Mouse (Mus musculus) hindlimb bud, embryonic 11.5 days (tissue): ENCODE data around the gene Rapgef4.

Experiments used
- DNase-seq: peaks from one replicate; pipeline ENCODE4 v3.0.0-alpha.2; 2012; ENCODE audit warnings: low read depth, low spot score; ENCODE audit errors: extremely low spot score

The Rapgef4 gene

DNA sequence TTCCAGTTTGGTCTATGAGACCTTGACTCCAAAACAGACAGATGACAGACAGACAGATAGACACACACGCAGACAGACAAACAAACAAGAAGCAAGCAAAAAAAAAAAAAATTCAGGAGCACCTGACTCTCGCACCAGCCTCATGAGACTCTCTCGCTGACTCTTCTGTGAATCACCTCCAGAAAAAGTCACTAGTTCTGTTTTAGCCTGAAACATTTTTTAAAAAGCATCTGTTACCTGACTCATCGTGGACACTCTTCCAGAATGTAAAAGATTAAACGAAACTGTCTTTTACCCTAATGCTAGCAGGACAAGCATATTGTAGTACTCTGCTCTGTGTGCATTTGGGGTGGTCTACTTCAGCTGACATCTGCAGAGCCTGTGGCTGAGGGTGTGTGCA, 44.6 kb downstream of the Rapgef4 start:
- DNase-seq, result no peak

DNA sequence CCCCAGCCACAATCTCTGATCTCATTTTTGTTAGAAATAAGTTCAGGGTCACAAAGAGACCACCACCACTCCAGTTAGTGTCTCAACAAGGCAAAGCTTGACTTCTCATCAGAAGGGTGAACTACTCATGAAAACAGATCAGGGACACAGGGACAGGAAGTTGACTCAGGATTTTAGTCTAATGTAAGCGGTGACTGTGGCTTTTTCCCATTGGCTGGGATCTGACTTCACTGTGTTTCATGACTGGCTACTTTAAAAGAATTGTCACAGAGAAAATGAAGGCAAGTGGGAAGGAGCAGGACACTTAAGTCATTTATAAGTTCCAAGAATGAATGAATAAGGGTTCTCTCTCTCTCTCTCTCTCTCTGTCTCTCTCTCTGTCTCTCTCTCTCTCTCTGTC, 45.5 kb downstream of the Rapgef4 start:
- no peak for DNase-seq

DNA sequence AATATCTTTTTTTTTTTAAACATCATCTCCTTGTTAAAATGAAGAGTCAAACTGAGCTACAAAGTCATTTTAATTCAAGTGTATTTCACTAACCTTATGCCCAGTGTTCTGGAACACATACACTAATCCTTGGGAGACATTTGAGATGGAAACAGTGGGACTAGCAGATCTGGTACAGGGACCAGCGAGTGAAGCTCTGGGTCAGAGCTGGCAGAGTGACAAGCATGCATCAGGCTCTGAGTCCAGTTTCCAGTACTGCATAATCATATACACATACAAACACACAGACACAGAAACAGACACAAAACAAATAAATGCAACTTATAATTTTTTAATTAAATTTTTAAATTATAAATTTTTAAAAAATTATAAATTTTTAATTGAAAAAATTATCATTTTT, 48.0 kb downstream of the Rapgef4 start:
- DNase-seq, result no peak

DNA sequence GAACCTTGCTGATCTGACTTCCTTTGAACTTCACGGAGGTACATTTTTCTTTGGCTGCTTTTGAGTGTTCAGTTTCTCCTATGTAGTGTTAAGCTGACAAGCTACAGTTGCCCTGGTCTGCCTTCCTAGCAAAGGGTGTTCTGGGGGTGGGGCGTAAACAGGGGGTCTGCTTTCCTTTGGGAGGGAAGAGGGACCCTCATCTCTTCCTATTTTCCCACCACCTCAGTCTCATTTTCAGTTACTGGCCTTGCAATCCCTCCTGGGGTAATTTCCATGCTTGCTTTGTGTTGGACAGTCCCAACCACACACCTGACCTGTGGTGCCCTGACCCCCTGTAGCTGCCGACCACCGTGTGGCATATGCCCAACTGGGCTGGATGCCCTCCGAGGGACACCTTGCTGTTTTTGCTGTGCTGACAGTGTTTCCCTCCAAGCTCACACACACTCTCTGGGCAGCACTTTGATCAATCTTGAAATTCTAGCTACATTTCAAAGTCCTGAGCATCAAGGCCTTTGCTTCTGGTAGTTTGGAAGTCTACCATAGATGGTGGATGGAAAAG, 48.6 kb downstream of the Rapgef4 start:
- no peak for DNase-seq

DNA sequence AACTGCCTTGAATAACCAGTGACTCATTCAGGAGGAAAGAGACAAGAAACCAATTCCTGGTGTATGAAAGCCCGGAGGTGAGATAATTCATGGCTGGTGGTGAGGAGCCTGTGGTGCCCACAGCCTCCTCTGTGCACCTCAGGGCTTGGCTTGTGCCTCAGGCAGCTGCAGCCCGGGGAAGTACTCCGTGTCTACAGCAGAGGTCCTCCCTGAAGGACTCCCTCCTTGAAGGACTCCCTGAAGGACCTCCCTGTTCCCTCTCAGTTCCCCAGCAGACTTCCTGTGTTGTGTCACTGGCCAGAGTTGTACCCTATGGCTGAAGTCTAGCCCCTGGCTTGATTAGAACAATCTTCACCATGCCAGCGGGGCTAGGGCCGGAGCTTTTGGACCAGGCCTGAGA, 50.7 kb downstream of the Rapgef4 start:
- no peak for DNase-seq

DNA sequence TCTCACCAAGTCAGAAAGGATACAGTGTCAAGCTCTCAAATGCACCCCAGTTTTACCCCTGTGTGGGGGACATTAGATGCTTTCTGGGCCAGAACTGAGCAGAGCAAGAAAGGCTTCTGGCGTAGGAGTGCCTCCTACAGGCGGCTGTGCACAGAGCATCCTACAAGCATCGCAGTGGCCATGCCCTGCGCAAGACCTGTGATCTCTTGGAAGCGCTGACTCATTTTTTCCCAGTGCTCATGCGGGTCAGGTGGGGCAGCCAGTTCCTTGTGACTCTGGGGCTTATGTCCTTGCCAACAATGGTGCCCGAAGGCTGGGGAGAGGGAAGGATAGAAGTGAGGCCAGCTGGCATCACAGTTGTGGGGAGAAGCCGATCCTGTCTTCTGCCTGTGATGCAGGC, 54.6 kb downstream of the Rapgef4 start:
- no peak for DNase-seq

DNA sequence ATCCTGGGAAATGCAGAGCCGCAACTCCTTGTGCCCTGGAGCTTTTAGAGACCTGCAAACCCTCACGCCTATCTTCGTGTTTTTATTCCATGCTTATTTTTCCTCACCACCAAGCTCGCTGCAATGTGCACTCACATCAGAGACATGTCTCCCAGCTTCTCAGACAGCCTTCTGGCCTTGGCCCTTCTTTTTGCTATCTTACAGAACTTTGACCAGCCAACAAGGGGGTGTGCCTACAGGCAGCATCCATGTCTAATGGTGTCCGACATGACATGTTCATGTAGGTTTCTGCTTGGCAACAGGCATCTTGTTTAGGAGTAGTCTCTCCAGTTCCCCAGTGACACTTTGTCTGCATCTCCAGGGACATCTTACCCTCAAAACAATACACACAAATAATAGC, 56.3 kb downstream of the Rapgef4 start:
- no peak for DNase-seq

DNA sequence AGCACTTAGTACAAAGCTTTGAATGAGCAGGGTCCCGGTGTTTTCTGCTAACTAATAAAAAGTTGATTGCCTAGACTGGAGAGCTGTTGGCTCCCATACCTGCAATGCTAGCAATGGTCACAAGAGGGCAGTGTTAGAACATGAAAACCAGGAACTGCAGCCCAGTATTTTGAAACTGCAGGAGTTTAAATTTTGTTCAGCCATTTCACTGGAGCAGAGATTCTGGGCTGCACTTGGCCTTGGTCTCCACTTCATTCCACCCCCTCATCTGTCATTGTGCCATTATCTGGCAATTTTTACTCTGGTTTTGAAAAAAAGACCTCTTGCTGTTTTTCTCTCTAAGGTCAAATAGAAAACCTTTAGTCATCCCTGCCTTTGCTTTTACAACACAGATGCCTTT, 57.2 kb downstream of the Rapgef4 start:
- peak; percentile 85 for DNase-seq

DNA sequence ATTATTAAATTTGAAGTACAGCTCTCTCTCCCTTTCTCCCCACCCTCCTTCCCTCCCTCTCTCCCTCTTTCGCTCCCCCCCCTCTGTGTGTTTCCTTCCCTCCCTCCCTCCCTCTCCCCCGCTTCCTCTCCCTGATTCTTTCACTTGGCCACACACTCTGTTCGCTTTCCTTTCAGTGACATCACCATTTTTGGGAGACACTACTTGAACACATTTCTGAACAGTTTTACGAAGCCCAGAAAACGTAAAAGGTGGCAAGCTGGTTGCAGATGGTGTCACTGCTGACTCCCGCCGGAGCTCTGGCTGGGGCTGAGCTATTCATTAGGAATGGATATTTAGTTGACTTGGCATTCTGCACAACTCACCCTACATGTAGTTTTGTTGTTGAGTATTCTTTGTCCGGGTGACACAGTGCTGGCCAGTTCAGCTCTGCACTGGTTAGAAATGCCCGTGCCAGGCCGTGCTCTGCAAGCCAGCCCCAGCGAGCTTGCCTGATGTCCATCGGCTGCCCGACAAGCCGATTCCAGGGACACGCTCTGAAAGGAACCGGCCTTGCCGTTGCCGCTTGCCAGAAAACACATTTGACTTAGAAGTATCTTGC, 57.7 kb downstream of the Rapgef4 start:
- DNase-seq, result no peak

DNA sequence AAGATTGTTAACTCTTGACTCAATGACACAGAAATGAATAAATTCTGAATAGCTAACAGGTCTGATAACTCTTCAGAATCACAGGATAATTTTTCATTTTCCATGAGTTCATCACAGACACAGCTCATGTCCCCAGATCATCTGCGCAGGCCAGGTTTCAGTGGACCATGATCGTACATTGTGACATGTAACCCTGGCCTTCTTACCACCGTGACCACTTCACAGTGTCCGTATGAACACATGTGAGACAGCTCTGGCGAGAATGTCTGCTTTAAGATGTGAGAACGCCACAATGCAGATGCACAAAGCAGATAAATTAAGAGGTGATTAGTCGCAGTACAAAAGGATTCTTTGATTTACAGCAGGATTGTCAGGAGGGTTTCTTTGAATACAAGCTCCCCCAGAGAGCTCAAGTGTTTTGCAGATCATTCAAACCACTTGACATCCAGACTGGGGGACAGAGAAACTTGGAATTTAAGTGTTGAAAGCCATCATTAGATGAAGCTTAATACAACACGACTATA, 58.5 kb downstream of the Rapgef4 start:
- DNase-seq, result no peak

DNA sequence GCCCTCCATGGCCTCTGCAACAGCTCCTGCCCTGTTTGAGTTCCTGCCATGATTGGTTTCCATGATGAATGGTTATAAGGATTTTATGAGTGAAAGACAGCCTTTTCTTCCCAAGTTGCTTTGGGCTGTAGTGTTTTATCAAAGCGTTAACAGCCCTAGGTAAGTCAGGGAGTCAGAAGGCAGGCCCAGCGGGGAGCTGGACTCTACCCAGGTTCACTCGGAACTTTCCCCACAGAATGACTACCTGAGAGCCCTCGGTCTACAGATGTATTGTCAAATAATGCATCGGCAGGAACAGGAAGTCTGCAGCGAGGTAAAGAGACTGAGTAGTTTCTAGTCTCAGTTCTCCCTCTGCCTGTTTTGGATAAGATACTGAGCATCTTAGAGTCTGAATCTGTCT, 60.0 kb downstream of the Rapgef4 start:
- DNase-seq, result no peak

DNA sequence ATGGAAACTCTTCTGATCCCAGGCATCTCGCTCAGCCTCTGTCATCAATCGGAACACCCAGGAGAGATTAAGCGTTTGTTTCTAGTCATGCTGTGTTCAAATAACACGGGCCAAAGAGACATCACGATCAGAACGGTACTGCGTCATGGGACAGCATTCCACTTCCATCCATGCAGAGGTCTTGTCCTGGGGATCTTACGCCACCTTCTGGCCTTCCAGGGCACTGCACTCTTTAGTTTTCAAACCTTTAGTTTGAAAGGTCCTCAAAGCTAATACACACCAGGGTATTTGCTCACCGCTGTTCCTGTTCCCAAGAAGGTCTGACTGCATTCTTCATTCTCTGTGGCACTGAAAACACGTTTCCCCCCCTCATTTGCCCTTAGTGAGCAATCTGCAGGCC, 61.1 kb downstream of the Rapgef4 start:
- no peak for DNase-seq

DNA sequence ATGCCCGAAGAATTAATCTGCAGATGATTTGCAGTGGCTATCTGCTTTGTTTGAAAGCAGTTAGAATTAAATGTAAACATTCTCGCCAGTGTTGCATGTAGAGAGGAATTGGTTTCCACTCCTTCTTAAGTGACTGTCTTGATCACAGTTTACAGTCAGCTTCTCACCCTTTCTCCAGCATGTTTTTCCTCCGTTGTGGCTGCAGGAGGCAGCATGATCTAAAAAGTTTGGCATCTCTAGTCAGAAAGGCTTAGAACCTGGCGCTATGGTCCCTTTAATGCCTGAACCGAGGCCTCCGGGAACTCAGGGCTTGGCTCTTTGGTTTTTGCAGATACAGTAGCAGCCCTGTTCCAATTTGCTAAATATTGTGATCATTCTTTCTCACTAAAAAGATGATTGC, 63.2 kb downstream of the Rapgef4 start:
- no peak for DNase-seq

DNA sequence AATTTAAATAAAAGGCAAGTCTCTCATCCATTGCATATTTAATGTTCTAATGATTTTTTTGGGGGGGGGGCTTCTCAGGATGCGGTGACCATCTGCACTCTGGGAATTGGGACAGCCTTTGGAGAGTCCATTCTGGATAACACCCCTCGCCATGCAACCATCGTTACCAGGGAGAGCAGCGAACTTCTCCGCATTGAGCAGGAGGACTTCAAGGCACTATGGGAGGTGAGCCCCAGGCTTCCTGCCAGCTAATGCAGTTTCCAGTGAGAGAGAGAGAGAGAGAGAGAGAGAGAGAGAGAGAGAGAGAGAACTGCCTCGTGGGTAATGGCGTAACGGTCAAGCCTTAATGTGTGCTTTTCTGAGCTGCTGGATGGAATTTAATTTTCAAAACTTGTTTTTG, 64.0 kb downstream of the Rapgef4 start:
- no peak for DNase-seq

DNA sequence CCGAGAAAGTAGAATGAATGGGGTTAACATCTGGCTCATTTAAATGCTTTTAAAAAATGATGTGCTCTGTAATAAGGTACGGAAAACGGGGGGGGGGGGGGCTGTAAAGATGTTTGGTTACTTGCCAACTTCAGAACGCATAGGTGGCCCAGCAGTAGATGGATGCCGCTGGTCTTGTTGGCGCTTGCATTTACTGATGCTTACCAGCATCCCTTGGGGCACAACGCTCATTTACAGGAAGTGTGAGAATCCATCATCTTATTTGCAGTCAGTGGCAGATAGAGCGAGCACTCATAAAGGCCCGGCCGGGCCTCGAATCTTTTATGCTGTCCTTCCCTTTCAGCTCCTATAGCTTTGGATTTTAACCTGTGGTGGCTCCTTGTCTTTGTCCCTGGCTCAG, 64.6 kb downstream of the Rapgef4 start:
- no peak for DNase-seq

DNA sequence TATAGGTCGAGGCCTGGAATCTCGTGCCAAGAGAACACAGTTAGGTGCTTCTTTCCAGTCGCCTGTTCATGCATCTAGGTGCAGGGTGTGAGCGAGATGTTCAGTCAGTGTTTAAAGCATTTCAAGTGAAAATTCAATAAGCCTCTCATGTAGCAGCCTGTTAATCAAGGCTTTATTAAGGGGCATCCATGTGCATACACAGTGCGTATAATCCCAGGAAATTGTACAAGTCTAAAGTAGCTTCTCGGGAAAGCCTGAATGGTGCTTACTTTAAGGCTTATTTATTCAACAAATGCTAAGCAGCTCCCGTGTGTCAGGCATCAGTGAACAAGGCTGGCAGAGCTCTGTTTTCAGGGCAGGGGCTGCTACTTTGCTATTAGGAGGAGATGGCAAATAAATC, 69.4 kb downstream of the Rapgef4 start:
- no peak for DNase-seq

DNA sequence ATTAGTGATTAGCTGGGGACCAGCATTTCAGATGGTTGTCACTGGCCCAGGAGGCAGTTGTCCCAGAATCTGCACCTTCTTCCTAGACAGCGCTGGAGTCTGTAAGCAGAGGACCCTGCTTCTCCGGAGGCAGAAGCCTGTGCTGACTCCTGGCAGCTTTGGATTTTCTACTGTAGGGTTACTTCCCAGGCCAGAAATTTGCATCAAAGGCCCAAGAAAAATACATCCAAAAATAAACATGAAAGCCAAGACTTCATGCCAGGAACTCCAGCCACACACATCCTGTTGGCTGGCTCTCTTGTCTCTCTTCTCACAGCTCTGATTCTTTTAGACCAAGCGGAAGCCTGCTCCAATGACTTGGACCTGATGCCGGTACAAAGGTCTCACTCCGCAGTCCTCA, 73.2 kb downstream of the Rapgef4 start:
- DNase-seq, result no peak

DNA sequence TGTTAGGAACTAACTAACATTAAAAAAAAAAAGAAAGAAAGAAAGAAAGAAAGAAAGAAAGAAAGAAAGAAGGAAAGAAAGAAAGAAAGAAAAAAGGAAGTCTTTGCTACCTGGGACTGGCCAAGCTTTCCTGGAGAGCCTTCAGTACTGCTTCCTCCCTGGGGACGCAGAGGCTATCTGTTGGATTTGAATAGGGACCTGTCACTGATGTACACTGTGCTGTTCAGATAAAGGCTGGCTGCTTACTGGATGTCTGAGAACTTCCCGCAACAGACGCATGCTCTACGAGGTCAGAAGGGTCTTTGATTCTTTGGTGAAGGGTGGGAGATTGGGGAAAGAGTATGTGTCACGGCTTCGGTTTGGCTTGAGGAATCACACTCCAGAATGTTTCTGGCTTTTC, 73.7 kb downstream of the Rapgef4 start:
- DNase-seq, result no peak

DNA sequence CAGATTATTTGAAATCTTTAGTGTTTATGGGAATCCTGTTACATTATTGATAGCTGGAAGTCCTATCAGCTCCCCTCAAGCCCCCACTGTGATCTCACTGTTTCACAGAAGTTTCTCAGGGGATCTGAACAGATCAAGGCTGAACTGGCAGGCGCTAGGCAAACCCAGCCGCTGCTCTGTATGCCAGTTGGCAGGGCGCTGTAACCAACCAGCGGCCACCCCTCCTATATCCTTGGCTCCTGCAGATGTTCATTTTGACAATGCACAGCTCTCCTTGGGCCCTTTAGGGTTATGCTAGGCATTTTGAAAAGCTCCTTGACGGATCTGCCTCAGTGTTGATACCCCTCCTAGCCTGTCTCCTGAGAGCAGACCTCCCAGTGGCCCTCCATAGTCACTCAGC, 74.4 kb downstream of the Rapgef4 start:
- DNase-seq, result no peak

DNA sequence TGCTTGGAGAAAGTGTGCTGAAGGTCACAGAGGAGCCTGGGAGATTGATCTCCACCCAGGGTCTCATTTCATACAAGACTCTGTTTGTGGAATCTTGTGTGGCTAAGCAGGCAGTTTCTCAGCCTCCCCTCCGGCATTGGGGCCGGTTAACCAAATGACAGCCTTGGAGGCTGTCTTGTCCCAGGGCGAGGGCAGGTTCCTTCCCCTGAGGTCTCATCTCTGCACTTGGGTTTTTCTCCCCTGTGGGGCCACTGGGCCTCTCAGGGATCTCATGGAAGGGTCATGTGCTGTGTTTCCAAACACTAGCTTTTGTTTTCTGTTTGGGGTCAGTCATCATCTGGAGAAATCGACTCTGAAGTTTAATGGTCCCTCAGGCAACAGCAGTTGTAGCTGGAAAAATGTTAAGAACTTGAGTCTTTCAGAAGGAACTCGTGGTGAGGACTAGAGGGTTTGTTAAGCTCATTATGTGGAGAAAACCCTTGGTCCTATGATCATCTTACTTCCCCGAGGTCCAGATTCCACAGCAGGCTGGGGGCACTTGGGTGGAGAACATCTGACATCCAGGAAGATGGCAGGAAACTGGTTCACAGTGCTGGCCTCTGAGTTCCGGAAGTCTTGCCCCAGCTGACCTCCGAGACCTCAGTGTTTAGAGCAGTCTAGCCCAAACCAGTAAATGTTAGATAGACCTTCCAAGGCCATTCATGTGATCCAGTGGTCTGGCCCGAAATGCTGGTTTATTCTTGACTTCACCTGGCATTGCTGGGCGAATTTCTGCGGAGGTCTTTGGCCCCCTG, 75.2 kb downstream of the Rapgef4 start:
- no peak for DNase-seq

DNA sequence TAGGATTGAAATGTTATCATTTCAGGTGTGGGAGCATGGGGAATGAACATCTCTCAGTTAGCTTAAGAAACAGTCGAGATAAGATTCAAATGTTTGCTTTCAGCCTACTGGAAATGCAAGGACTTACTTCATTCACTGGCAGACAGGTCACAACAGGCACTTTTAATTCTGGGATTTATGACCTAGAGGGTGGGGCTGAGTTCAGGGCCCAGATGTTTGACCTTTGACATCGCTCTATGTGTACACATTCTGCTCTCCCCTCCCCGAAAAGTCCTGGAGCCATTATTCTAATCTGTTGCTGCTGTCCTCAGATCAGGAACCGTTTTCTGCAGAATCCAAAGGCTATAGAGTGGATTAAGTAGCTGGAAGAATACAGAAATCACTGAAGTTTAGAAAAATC, 81.9 kb downstream of the Rapgef4 start:
- peak; percentile 71 for DNase-seq

DNA sequence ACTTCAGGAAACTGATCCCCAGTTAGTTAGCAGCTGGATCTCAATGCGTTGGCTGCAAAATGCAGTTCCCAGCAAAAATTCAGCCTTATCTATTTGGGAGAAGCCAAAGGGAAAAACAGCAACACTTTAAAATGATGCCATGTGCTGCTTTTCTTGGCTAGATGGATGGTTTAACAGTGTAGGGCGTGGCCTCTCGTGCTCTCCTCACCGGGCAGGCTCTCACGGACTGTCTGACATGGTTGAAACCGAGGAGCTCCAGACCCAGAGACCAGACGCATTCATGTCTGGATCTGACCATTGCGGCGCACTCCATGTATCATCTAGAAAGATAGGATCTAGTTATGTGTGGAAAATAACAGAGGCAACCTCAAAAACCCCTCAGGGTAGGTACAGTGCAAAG, 87.5 kb downstream of the Rapgef4 start:
- no peak for DNase-seq
